Mouse (Mus musculus): ENCODE data around the gene Ddx31.

The Ddx31 gene

GRCm38 (mm10) chr2:28860678-28861423, 20.6 kb downstream of the Ddx31 start:
- intact Hi-C loops (cut with DNase I): loop anchor here (5.0 kb wide), 1 partner anchor 104 kb away; no protein-coding TSS in a partner anchor

- intact Hi-C loops (cut with DNase I): loop anchor here (5.0 kb wide), 1 partner anchor 107 kb away; no protein-coding TSS in a partner anchor
Observed at GRCm38 (mm10) chr2:28863857-28864256, 23.7 kb downstream of the Ddx31 start.

- intact Hi-C loops (cut with DNase I): no loop called here
Observed at GRCm38 (mm10) chr2:28867495-28867894, 27.3 kb downstream of the Ddx31 start.

- intact Hi-C loops (cut with DNase I): no loop called here
Observed at GRCm38 (mm10) chr2:28875554-28875953, 35.3 kb downstream of the Ddx31 start.

- intact Hi-C loops (cut with DNase I): no loop called here
Observed at GRCm38 (mm10) chr2:28881275-28881674, 41.1 kb downstream of the Ddx31 start.

GRCm38 (mm10) chr2:28882047-28882446, 41.8 kb downstream of the Ddx31 start:
- intact Hi-C loops (cut with DNase I): no loop called here

- intact Hi-C loops (cut with DNase I): no loop called here
Observed at GRCm38 (mm10) chr2:28882826-28883485, 42.8 kb downstream of the Ddx31 start.

- intact Hi-C loops (cut with DNase I): no loop called here
Observed at GRCm38 (mm10) chr2:28884914-28885313, 44.7 kb downstream of the Ddx31 start.

GRCm38 (mm10) chr2:28892796-28893195, 52.6 kb downstream of the Ddx31 start:
- intact Hi-C loops (cut with DNase I): no loop called here

- intact Hi-C loops (cut with DNase I): no loop called here
Observed at GRCm38 (mm10) chr2:28893526-28893925, 53.3 kb downstream of the Ddx31 start.

- intact Hi-C loops (cut with DNase I): no loop called here
Observed at GRCm38 (mm10) chr2:28895876-28896275, 55.7 kb downstream of the Ddx31 start.

- intact Hi-C loops (cut with DNase I): no loop called here
Observed at GRCm38 (mm10) chr2:28897340-28897899, 57.2 kb downstream of the Ddx31 start.

- intact Hi-C loops (cut with DNase I): no loop called here
Observed at GRCm38 (mm10) chr2:28902291-28902690, 62.1 kb downstream of the Ddx31 start.

GRCm38 (mm10) chr2:28903871-28904270, 63.7 kb downstream of the Ddx31 start:
- intact Hi-C loops (cut with DNase I): no loop called here

- intact Hi-C loops (cut with DNase I): no loop called here
Observed at GRCm38 (mm10) chr2:28904786-28905185, 64.6 kb downstream of the Ddx31 start.

- intact Hi-C loops (cut with DNase I): no loop called here
Observed at GRCm38 (mm10) chr2:28905561-28905960, 65.4 kb downstream of the Ddx31 start.

GRCm38 (mm10) chr2:28907691-28908388, 67.6 kb downstream of the Ddx31 start:
- intact Hi-C loops (cut with DNase I): no loop called here

- intact Hi-C loops (cut with DNase I): no loop called here
Observed at GRCm38 (mm10) chr2:28908389-28909153, 68.4 kb downstream of the Ddx31 start.

GRCm38 (mm10) chr2:28909186-28909817, 69.1 kb downstream of the Ddx31 start:
- intact Hi-C loops (cut with DNase I): no loop called here
